Mouse (Mus musculus) embryonic facial prominence, embryonic 11.5 days (tissue): Measurements from ENCODE around the gene 1810055G02Rik. TPM values are rescaled to one million over a fixed set of nuclear protein-coding genes. Genes with fewer than 3 reads are reported as not detected.

Experiments used
- ATAC-seq: fragments of 200-750 bp; cut with Nextera tagmentation; replicated peaks from 2 replicates; pipeline ENCODE4 v1.8.0; 2017; ENCODE audit warnings: low read depth; ENCODE audit not compliant: insufficient number of reproducible peaks, low FRiP score, low TSS enrichment
- DNase-seq: peaks from one replicate; pipeline ENCODE4 v3.0.0-alpha.2; 2015; ENCODE audit warnings: low spot score
- H3K27ac ChIP-seq: fragments of 300-500 bp; sonication (generic); replicated peaks from 2 replicates; pipeline ENCODE4 v1.5.1; 2014; ENCODE audit warnings: mild to moderate bottlenecking, low read depth, low read length, control low read depth
- H3K27me3 ChIP-seq: fragments of 300-500 bp; sonication (generic); 2 replicates; pipeline ENCODE4 v1.6.1; 2014; ENCODE audit warnings: mild to moderate bottlenecking, low read length, moderate library complexity, mixed read lengths; ENCODE audit not compliant: control insufficient read depth, insufficient read depth
- H3K36me3 ChIP-seq: fragments of 300-500 bp; sonication (generic); replicated peaks from 2 replicates; pipeline ENCODE4 v1.6.1; 2014; ENCODE audit warnings: low read depth, mild to moderate bottlenecking, low read length, moderate library complexity, mixed read lengths; ENCODE audit not compliant: control insufficient read depth, insufficient read depth
- H3K4me1 ChIP-seq: fragments of 300-500 bp; sonication (generic); 2 replicates; pipeline ENCODE4 v1.6.1; 2014; ENCODE audit warnings: low read length, mixed read lengths; ENCODE audit not compliant: control insufficient read depth, insufficient read depth
- H3K4me2 ChIP-seq: fragments of 300-500 bp; sonication (generic); 2 replicates; pipeline ENCODE4 v1.6.1; 2014; ENCODE audit warnings: low read depth, mild to moderate bottlenecking, control low read depth, low read length, moderate library complexity
- H3K4me3 ChIP-seq: fragments of 300-500 bp; sonication (generic); 2 replicates; pipeline ENCODE4 v1.5.1; 2014; ENCODE audit warnings: low read depth, low read length, control low read depth
- H3K9ac ChIP-seq: fragments of 300-500 bp; sonication (generic); replicated peaks from 2 replicates; pipeline ENCODE4 v1.6.1; 2014; ENCODE audit warnings: mild to moderate bottlenecking, control low read depth, low read length
- H3K9me3 ChIP-seq: fragments of 300-500 bp; sonication (generic); replicated peaks from 2 replicates; pipeline ENCODE4 v1.6.1; 2016; ENCODE audit warnings: mild to moderate bottlenecking, low read length, inconsistent platforms, mixed read lengths; ENCODE audit not compliant: control insufficient read depth
- WGBS: fragments of 180-500 bp; shearing (Covaris S2); extraction: QIAGEN DNeasy Blood & Tissue Kit; methylation state at CpG from one replicate; pipeline ENCODE4 v1.1.7; 2014; 5-methylcytosine and 5-hydroxymethylcytosine counted together
- polyA plus RNA-seq: library from polyadenylated mRNA; unstranded; fragments of >200 nt; fragmentation: Nextera tagmentation; extraction: Ambion mirVana; gene quantifications from 2 replicates; pipeline ENCODE4 v1.2.1, GENCODE M21; 2014

Gene 1810055G02Rik
- polyA plus RNA-seq, 1 experiment from 2014 or later = 39.0 TPM

DNA sequence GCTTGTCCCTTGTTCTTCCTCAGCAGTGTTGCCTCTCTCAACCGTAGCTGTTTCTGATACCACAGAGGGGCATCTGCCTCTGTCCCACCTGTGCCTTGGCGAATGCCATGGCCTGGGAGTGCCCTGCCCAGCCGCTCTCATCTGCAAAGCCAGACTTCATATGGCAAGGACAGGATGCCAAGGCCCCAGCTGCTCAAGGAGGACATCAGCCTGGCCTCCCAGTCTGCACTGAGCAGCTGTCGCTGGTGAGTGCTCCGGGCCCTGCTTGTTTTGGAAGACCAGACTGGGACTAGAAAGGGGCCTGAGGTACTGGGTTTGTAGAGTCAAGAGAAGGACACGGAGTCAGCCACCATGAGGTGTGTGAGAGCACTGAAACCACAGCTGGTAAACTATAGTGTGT is 6.3 kb downstream of the 1810055G02Rik start:
- DNase-seq (no peak), ATAC-seq (no peak)
- no peak overlapping the region for H3K4me2 ChIP-seq
- no peak overlapping the region for H3K4me3 ChIP-seq
- no peaks in the 10 kb centered on the region for H3K9me3 ChIP-seq
- 88% methylated on average over 6 of the region's 6 CpGs for WGBS
- no peak overlapping the region for H3K27ac ChIP-seq
- no peaks in the 10 kb centered on the region for H3K27me3 ChIP-seq
- peaks cover 6% of the 10 kb centered on the region for H3K36me3 ChIP-seq
- 0 out of 2 replicates have a peak, but pooled peaks cover 2% of the 10 kb centered on the region for H3K4me1 ChIP-seq
- H3K9ac ChIP-seq = no peak overlapping the region

DNA sequence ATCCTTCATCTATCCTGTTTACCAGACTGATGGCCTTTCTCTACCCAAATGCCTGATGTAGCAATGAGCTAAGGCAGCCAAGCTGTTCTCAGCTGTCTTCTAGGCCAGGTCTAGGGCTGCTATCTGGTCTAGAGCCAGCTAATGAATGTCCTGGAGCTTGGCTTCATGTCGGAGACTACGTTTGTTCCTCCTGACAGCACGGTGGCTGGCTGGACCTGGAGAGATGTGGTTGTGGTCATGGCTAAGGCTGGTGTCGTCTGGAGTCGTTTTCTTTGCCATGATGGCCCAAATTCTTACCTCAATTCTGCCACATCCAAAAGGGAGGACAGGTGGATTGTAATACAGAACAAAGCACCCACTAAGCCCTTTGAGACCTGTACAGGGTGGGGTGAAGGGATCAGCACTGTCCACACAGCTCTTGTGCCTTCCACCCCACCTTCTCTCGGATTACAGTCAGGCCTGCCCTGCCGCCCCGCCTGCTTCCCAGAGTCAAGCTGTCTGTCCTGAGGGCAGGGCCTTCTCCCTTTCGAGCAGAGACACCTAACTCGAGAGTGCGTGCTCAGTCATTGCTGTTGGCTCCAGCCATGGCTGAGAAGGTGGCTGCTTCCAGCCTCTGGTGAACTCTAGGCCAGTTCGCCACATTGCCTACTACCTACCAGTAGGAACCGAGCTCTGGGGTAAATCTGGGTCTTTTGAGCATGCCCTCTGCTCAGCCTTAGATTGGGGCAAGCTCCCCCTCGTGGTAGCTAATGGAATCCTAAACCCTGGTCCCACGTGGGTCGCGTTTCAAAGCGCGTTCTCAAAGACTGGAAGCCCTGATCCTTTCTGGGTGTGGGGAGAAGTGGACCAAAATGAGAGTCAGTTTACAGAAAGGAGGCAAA is 10.6 kb downstream of the 1810055G02Rik start:
- H3K4me2 ChIP-seq = peak overlapping the region; percentile 70
- no peaks in the 10 kb centered on the region for H3K9me3 ChIP-seq
- 36% methylated on average over 19 of the region's 19 CpGs for WGBS
- H3K4me1 ChIP-seq = no peaks in the 10 kb centered on the region
- H3K9ac ChIP-seq = peak overlapping the region; percentile 38; the same call in 1 of the 2 replicates
- DNase-seq (peak; percentile 83), ATAC-seq (peak; percentile 63)
- H3K36me3 ChIP-seq = peaks cover 6% of the 10 kb centered on the region
- H3K27me3 ChIP-seq = no peaks in the 10 kb centered on the region
- H3K4me3 ChIP-seq = peak overlapping the region; percentile 21
- no peak overlapping the region for H3K27ac ChIP-seq

DNA sequence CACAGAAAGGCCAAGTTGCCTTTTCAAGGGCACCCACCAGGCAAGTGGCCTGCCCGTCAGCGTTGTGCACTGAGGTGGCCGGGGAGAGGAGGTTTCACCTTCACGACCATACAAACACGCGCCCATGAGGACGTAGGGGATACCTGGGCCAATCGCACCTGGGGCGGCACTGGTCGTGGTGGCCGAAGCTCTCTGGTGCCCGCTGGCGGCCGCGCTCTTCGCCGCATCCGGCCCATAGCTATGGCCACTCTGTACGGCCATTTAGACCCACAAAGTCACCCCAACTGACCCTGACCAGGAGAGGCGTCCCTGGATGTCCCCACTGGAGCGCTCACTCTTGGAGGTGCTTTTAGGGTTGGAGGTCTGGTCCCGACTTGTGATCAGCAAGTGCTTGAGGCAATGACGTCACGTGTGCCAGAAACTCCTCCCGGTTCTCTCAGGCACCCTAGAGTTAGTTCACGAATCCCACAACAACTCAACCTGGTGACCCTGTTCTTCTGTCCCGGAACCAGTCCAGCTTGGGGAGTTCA is 11.3 kb downstream of the 1810055G02Rik start:
- Histone ChIP-seq H3K36me3 (peaks cover 6% of the 10 kb centered on the region), H3K27ac (no peak overlapping the region), H3K4me2 (peak overlapping the region; percentile 70), H3K4me1 (no peaks in the 10 kb centered on the region), H3K27me3 (no peaks in the 10 kb centered on the region), H3K9me3 (no peaks in the 10 kb centered on the region), H3K9ac (peak overlapping the region; percentile 38; the same call in 1 of the 2 replicates), H3K4me3 (peak overlapping the region; percentile 21)
- ATAC-seq (peak; percentile 51), DNase-seq (peak; percentile 57)
- WGBS = 2% methylated on average over 27 of the region's 27 CpGs

DNA sequence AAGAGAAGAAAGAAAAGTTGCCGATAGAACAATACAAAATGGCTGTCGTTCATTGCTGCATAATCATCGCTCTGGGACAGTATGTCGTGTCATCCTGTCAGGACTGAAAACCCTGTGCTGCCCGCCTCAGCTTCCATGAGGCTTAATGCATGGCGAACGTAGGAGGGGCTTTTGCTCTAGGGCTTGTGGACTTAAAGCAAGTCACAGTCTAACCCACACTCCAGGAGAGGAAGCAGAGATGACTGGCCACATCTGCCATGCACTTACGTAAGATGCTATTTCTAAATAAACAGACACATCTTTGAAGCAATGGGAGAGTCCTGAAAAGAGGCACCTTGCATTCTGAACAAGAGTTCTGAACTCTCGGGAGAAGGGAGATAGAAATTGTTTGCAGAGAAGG is 15.1 kb downstream of the 1810055G02Rik start:
- H3K4me3 ChIP-seq = no peak overlapping the region
- H3K27ac ChIP-seq = no peak overlapping the region
- no peaks in the 10 kb centered on the region for H3K27me3 ChIP-seq
- H3K36me3 ChIP-seq = no peaks in the 10 kb centered on the region
- ATAC-seq (no peak), DNase-seq (no peak)
- WGBS = 92% methylated on average over 9 of the region's 9 CpGs
- no peaks in the 10 kb centered on the region for H3K4me1 ChIP-seq
- no peak overlapping the region for H3K4me2 ChIP-seq
- no peak overlapping the region for H3K9ac ChIP-seq
- H3K9me3 ChIP-seq = no peaks in the 10 kb centered on the region

DNA sequence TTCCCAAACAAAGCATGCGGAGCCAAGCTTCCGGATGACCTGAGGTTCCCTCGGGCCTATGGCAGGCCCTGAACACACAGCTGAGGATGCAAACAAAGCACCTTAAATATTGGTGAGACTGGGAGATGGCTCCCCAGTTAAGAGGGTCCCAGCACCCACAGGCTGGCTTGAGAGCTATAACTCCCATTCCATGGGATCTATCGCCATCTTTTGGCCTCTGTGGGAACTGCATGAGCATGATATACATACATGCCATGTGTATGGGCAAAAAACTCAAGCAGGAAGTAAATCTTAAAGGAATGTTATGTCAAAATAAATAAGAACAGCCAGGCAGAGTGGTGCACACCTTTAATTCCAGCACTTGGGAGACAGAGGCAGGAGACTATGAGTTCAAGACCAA is 15.8 kb downstream of the 1810055G02Rik start:
- H3K4me3 ChIP-seq = no peak overlapping the region
- no peaks in the 10 kb centered on the region for H3K4me1 ChIP-seq
- no peak overlapping the region for H3K4me2 ChIP-seq
- no peaks in the 10 kb centered on the region for H3K27me3 ChIP-seq
- H3K9ac ChIP-seq = no peak overlapping the region
- H3K36me3 ChIP-seq = no peaks in the 10 kb centered on the region
- no peaks in the 10 kb centered on the region for H3K9me3 ChIP-seq
- DNase-seq (peak; percentile 55), ATAC-seq (no peak)
- 74% methylated on average over 4 of the region's 4 CpGs for WGBS
- no peak overlapping the region for H3K27ac ChIP-seq

DNA sequence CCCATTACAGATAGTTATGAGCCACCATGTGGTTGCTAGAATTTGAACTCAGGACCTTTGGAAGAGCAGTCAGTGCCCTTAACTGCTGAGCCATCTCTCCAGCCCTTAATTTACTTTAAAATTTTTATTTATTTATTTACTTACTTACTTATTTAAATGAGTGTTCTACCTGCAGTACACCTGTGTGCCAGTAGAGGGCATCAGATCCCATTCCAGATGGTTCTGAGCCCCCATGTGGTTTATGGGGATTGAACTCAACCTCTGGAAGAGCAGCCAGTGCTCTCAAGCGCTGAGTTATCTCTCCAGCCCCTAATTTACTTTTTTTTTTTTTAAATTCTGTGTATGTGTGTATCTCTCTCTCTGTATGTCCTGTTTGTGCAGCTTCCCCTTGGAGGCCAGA is 16.7 kb downstream of the 1810055G02Rik start:
- Histone ChIP-seq H3K36me3 (no peaks in the 10 kb centered on the region), H3K9ac (no peak overlapping the region), H3K4me3 (no peak overlapping the region), H3K27ac (no peak overlapping the region), H3K9me3 (no peaks in the 10 kb centered on the region), H3K4me1 (no peaks in the 10 kb centered on the region), H3K4me2 (no peak overlapping the region), H3K27me3 (no peaks in the 10 kb centered on the region)
- WGBS = 43% methylated on average over 1 of the region's 1 CpGs
- ATAC-seq = no peak
- peak; percentile 82 for DNase-seq

DNA sequence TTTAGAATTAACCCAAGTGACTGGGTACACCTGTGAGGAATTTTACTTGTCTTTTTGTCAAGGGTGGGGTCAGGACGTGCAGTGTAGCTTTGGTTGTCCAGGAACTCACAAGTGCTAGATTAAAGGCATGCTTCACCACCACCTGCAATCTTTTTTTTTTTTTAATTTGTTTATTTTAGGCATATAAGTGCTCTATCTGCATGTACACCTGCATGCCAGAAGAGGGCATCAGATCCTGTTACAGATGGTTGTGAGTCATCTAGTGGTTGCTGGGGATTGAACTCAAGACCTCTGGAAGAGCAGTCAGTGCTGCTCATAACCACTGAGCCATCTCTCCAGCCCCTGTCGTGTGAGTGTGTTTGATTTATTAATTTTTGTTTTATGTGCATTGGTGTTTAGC is 20.8 kb downstream of the 1810055G02Rik start:
- no peak for DNase-seq

More for the DNA sequence above, 20.8 kb downstream of the 1810055G02Rik start:
- Histone ChIP-seq H3K4me1 (no peaks in the 10 kb centered on the region), H3K9me3 (no peaks in the 10 kb centered on the region), H3K27ac (no peak overlapping the region), H3K36me3 (no peaks in the 10 kb centered on the region), H3K4me2 (no peak overlapping the region), H3K27me3 (no peaks in the 10 kb centered on the region), H3K4me3 (no peak overlapping the region), H3K9ac (no peak overlapping the region)
- ATAC-seq = no peak
- WGBS = 57% methylated on average over 2 of the region's 2 CpGs
